Mouse (Mus musculus) limb, embryonic 13.5 days (tissue): ENCODE results near the gene Sult5a1. TPM values are rescaled to one million over a fixed set of nuclear protein-coding genes. Genes with fewer than 3 reads are reported as not detected.
"Not testable (repeated sequence)": the region's sequence is repeated elsewhere in the genome, so short reads cannot be mapped to it uniquely, and the experiment has no call there.

Source experiments
- ATAC-seq: fragments of 200-750 bp; cut with Nextera tagmentation; 2 replicates; pipeline ENCODE4 v1.8.0; 2017; ENCODE audit warnings: low read depth, moderate number of reproducible peaks, moderate TSS enrichment; ENCODE audit not compliant: low FRiP score
- H3K27ac ChIP-seq: fragments of 300-500 bp; sonication (generic); 2 replicates; pipeline ENCODE4 v1.5.1; 2015; ENCODE audit warnings: inconsistent platforms, mild to moderate bottlenecking, moderate library complexity
- H3K27me3 ChIP-seq: fragments of 300-500 bp; sonication (generic); 2 replicates; pipeline ENCODE4 v1.6.1; 2015; ENCODE audit warnings: mild to moderate bottlenecking, inconsistent platforms
- H3K36me3 ChIP-seq: fragments of 300-500 bp; sonication (generic); 2 replicates; pipeline ENCODE4 v1.6.1; 2015; ENCODE audit warnings: inconsistent platforms, mild to moderate bottlenecking, moderate library complexity
- H3K4me1 ChIP-seq: fragments of 300-500 bp; sonication (generic); 2 replicates; pipeline ENCODE4 v1.6.1; 2015; ENCODE audit warnings: inconsistent platforms
- H3K4me2 ChIP-seq: fragments of 300-500 bp; sonication (generic); replicated peaks from 2 replicates; pipeline ENCODE4 v1.6.1; 2015; ENCODE audit warnings: inconsistent platforms, mild to moderate bottlenecking, moderate library complexity
- H3K4me3 ChIP-seq: fragments of 300-500 bp; sonication (generic); 2 replicates; pipeline ENCODE4 v1.5.1; 2015; ENCODE audit warnings: moderate library complexity, mild to moderate bottlenecking, inconsistent platforms
- H3K9ac ChIP-seq: fragments of 300-500 bp; sonication (generic); 2 replicates; pipeline ENCODE4 v1.6.1; 2015; ENCODE audit warnings: mild to moderate bottlenecking, inconsistent platforms
- H3K9me3 ChIP-seq: fragments of 300-500 bp; sonication (generic); 2 replicates; pipeline ENCODE4 v1.6.1; 2016; ENCODE audit warnings: inconsistent platforms
- WGBS: fragments of 180-500 bp; shearing (Covaris S2); methylation state at CpG from one replicate; pipeline ENCODE4 v1.1.7; 2015; 5-methylcytosine and 5-hydroxymethylcytosine counted together
- polyA plus RNA-seq: library from polyadenylated mRNA; unstranded; fragments of >200 nt; fragmentation: Nextera tagmentation; extraction: Ambion mirVana; gene quantifications from 2 replicates; pipeline ENCODE4 v1.2.1, GENCODE M21; 2015

The Sult5a1 gene
- polyA plus RNA-seq, 1 experiment from 2014 or later = 26.1 TPM

GRCm38 (mm10) chr8:123108010-123108409 lies 50.1 kb downstream of the Sult5a1 start:
- WGBS = 71% methylated on average over 1 of the region's 1 CpGs

GRCm38 (mm10) chr8:123106531-123106930 lies 51.6 kb downstream of the Sult5a1 start:
- Histone ChIP-seq H3K9ac (no peak overlapping the region), H3K27ac (no peak overlapping the region), H3K4me3 (no peak overlapping the region), H3K36me3 (peaks cover 26% of the 10 kb centered on the region), H3K4me1 (peaks cover 16% of the 10 kb centered on the region), H3K27me3 (no peaks in the 10 kb centered on the region), H3K4me2 (no peak overlapping the region), H3K9me3 (no peaks in the 10 kb centered on the region)
- ATAC-seq = no peak
- 43% methylated on average over 2 of the region's 2 CpGs for WGBS

More at GRCm38 (mm10) chr8:123108010-123108409, 50.1 kb downstream of the Sult5a1 start:
- Histone ChIP-seq H3K9me3 (no peaks in the 10 kb centered on the region), H3K4me2 (no peak overlapping the region), H3K36me3 (peaks cover 26% of the 10 kb centered on the region), H3K27ac (no peak overlapping the region), H3K9ac (no peak overlapping the region), H3K27me3 (no peaks in the 10 kb centered on the region), H3K4me1 (peaks cover 13% of the 10 kb centered on the region), H3K4me3 (no peak overlapping the region)
- no peak for ATAC-seq

- H3K4me1 ChIP-seq = peaks cover 16% of the 10 kb centered on the region
- H3K27me3 ChIP-seq = no peaks in the 10 kb centered on the region
- H3K27ac ChIP-seq = no peak overlapping the region
- peaks cover 26% of the 10 kb centered on the region for H3K36me3 ChIP-seq
- no peak overlapping the region for H3K4me3 ChIP-seq
- no peak overlapping the region for H3K4me2 ChIP-seq
- H3K9ac ChIP-seq = no peak overlapping the region
- no peaks in the 10 kb centered on the region for H3K9me3 ChIP-seq
- ATAC-seq = no peak
- 70% methylated on average over 5 of the region's 5 CpGs for WGBS
Observed at GRCm38 (mm10) chr8:123105553-123106326, 52.4 kb downstream of the Sult5a1 start.

GRCm38 (mm10) chr8:123104046-123104767 lies 53.9 kb downstream of the Sult5a1 start:
- peaks cover 29% of the 10 kb centered on the region for H3K36me3 ChIP-seq
- no peak overlapping the region for H3K27ac ChIP-seq
- H3K4me2 ChIP-seq = peak overlapping the region; percentile 97
- H3K9me3 ChIP-seq = no peaks in the 10 kb centered on the region
- ATAC-seq = no peak
- peaks cover 16% of the 10 kb centered on the region for H3K4me1 ChIP-seq
- peak overlapping the region; percentile 99 for H3K9ac ChIP-seq
- H3K4me3 ChIP-seq = peak overlapping the region; percentile 74
- H3K27me3 ChIP-seq = no peaks in the 10 kb centered on the region
- WGBS = 84% methylated on average over 6 of the region's 6 CpGs

GRCm38 (mm10) chr8:123103285-123103684 lies 54.8 kb downstream of the Sult5a1 start:
- ATAC-seq = no peak
- Histone ChIP-seq H3K9me3 (no peaks in the 10 kb centered on the region), H3K27ac (peak overlapping the region; percentile 96), H3K4me2 (peak overlapping the region; percentile 97), H3K4me1 (peaks cover 16% of the 10 kb centered on the region), H3K4me3 (peak overlapping the region; percentile 74), H3K36me3 (peaks cover 33% of the 10 kb centered on the region), H3K27me3 (no peaks in the 10 kb centered on the region), H3K9ac (peak overlapping the region; percentile 99)
- WGBS = 16% methylated on average over 15 of the region's 15 CpGs

- H3K27me3 ChIP-seq, H3K9me3 ChIP-seq, ATAC-seq: not testable (repeated sequence)
- under 1% methylated on average over 26 of the region's 26 CpGs for WGBS
- H3K9ac ChIP-seq = peak overlapping the region; percentile 99
- peak overlapping the region; percentile 97 for H3K4me2 ChIP-seq
- peaks cover 16% of the 10 kb centered on the region for H3K4me1 ChIP-seq
- H3K36me3 ChIP-seq = peaks cover 37% of the 10 kb centered on the region
- H3K27ac ChIP-seq = peak overlapping the region; percentile 96
- H3K4me3 ChIP-seq = peak overlapping the region; percentile 74
Observed at GRCm38 (mm10) chr8:123102855-123103254, 55.3 kb downstream of the Sult5a1 start.

- no peaks in the 10 kb centered on the region for H3K27me3 ChIP-seq
- ATAC-seq = peak; percentile 95
- H3K4me3 ChIP-seq = peak within 1 kb of the TSS; percentile 74
- peak within 1 kb of the TSS; percentile 97 for H3K4me2 ChIP-seq
- H3K27ac ChIP-seq = peak within 1 kb of the TSS; percentile 96
- WGBS = under 1% methylated on average over 53 of the region's 56 CpGs
- H3K9ac ChIP-seq = peak within 1 kb of the TSS; percentile 99
- peaks cover 16% of the 10 kb centered on the region for H3K4me1 ChIP-seq
- peaks cover 46% of the 10 kb centered on the region for H3K36me3 ChIP-seq
- H3K9me3 ChIP-seq = no peaks in the 10 kb centered on the region
Observed at GRCm38 (mm10) chr8:123101735-123102685, 56.1 kb downstream of the Sult5a1 start, which contains the start of gene Rpl13. Gene Rpl13 (plus strand): TSS chr8:123102350.

GRCm38 (mm10) chr8:123101244-123101643 lies 56.9 kb downstream of the Sult5a1 start:
- WGBS = 77% methylated on average over 4 of the region's 4 CpGs
- no peak for ATAC-seq
- peaks cover 49% of the 10 kb centered on the region for H3K36me3 ChIP-seq

GRCm38 (mm10) chr8:123100288-123100687 lies 57.8 kb downstream of the Sult5a1 start:
- peaks cover 48% of the 10 kb centered on the region for H3K36me3 ChIP-seq
- peak overlapping the region; percentile 35; the same call in 1 of the 2 replicates for H3K9ac ChIP-seq
- H3K9me3 ChIP-seq = no peaks in the 10 kb centered on the region
- H3K4me1 ChIP-seq = peaks cover 16% of the 10 kb centered on the region
- H3K4me3 ChIP-seq = no peak overlapping the region
- H3K27me3 ChIP-seq = no peaks in the 10 kb centered on the region
- 0 out of 2 replicates have a peak overlapping the region, but pooled peaks have one; percentile 1 for H3K4me2 ChIP-seq
- no peak for ATAC-seq
- 38% methylated on average over 8 of the region's 8 CpGs for WGBS
- peak overlapping the region; percentile 22; the same call in 1 of the 2 replicates for H3K27ac ChIP-seq

More at GRCm38 (mm10) chr8:123101244-123101643, 56.9 kb downstream of the Sult5a1 start:
- Histone ChIP-seq H3K4me1 (peaks cover 16% of the 10 kb centered on the region), H3K9me3 (no peaks in the 10 kb centered on the region), H3K4me2 (peak overlapping the region; percentile 78), H3K27ac (no peak overlapping the region), H3K9ac (no peak overlapping the region), H3K27me3 (no peaks in the 10 kb centered on the region), H3K4me3 (0 out of 2 replicates have a peak overlapping the region, but pooled peaks have one; percentile 74)

GRCm38 (mm10) chr8:123097786-123098584 lies 60.1 kb downstream of the Sult5a1 start:
- Histone ChIP-seq H3K4me3 (no peak overlapping the region), H3K27me3 (no peaks in the 10 kb centered on the region), H3K9me3 (no peaks in the 10 kb centered on the region), H3K27ac (no peak overlapping the region), H3K4me2 (no peak overlapping the region), H3K9ac (no peak overlapping the region), H3K36me3 (peaks cover 51% of the 10 kb centered on the region), H3K4me1 (peaks cover 3% of the 10 kb centered on the region)
- no peak for ATAC-seq
- 80% methylated on average over 12 of the region's 12 CpGs for WGBS

- Histone ChIP-seq H3K4me3 (no peak overlapping the region), H3K9ac (no peak overlapping the region), H3K27me3 (no peaks in the 10 kb centered on the region), H3K9me3 (no peaks in the 10 kb centered on the region), H3K27ac (no peak overlapping the region), H3K4me2 (no peak overlapping the region), H3K36me3 (peaks cover 56% of the 10 kb centered on the region), H3K4me1 (peaks cover 3% of the 10 kb centered on the region)
- WGBS = 89% methylated on average over 11 of the region's 11 CpGs
- no peak for ATAC-seq
Observed at GRCm38 (mm10) chr8:123097216-123097615, 60.9 kb downstream of the Sult5a1 start.
